Mouse (Mus musculus): ENCODE data around the gene Rcan1. TPM values are rescaled to one million over a fixed set of nuclear protein-coding genes. Genes with fewer than 3 reads are reported as not detected.

The Rcan1 gene
- polyA plus RNA-seq, 1 experiment, result 44.4 TPM

DNA sequence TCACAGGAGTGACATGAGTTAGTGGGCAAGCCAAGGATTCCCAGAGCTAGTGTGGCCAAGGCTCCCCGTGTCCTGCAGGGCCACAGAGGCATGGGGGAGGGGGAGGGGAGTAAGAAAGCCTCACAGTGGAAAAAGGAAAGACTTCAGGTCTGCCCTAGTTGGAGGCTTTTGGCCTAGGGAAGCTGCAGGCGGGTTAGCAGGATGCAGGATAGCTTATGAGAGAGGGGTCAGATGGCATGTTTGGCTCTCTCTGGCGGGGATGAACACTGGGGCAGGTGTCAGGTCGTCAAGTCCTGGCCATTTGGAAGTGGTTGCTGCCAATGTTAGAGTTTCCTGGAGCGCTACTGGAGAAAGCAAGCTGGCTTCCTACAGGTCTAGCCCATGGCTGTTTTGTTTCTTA is 99.0 kb downstream of the Rcan1 start:
- no peaks in the 10 kb centered on the region for H3K4me1 ChIP-seq (ENCODE audit: control insufficient read depth, insufficient read depth, low read length)
- WGBS, result 55% methylated on average over 5 of the region's 5 CpGs
- no peak overlapping the region for H3K27ac ChIP-seq (ENCODE audit: insufficient read depth, low read depth, low read length)
- TF ChIP-seq POLR2A (IDR thresholded peaks at IDR 0.05; ENCODE audit: low read depth, low read length), result no peak
- no peak for TF ChIP-seq CTCF (conservative IDR thresholded peaks at IDR 0.05; ENCODE audit: insufficient read depth, insufficient read length, low read depth, low read length)
- H3K36me3 ChIP-seq (ENCODE audit: control insufficient read depth, insufficient read depth, low read length), result no peaks in the 10 kb centered on the region
- H3K4me3 ChIP-seq (ENCODE audit: insufficient read depth, low read depth, low read length), result no peak overlapping the region
- no peak for DNase-seq
- no peaks in the 10 kb centered on the region for H3K27me3 ChIP-seq (replicated peaks; ENCODE audit: control insufficient read depth, insufficient read depth, low read length)

GRCm38 (mm10) chr16:92369260-92369659 is 101.4 kb downstream of the Rcan1 start:
- Histone ChIP-seq H3K4me3 (ENCODE audit: insufficient read depth, low read depth, low read length) (no peak overlapping the region), H3K27ac (ENCODE audit: insufficient read depth, low read depth, low read length) (no peak overlapping the region), H3K36me3 (ENCODE audit: control insufficient read depth, insufficient read depth, low read length) (no peaks in the 10 kb centered on the region), H3K4me1 (ENCODE audit: control insufficient read depth, insufficient read depth, low read length) (no peaks in the 10 kb centered on the region), H3K27me3 (replicated peaks; ENCODE audit: control insufficient read depth, insufficient read depth, low read length) (no peaks in the 10 kb centered on the region)
- WGBS, result 52% methylated on average over 2 of the region's 2 CpGs
- peak; percentile 64 for DNase-seq
- TF ChIP-seq CTCF (conservative IDR thresholded peaks at IDR 0.05; ENCODE audit: insufficient read depth, insufficient read length, low read depth, low read length), result no peak
- TF ChIP-seq POLR2A (IDR thresholded peaks at IDR 0.05; ENCODE audit: low read depth, low read length), result no peak

- Histone ChIP-seq H3K4me3 (ENCODE audit: insufficient read depth, low read depth, low read length) (no peak overlapping the region), H3K27me3 (replicated peaks; ENCODE audit: control insufficient read depth, insufficient read depth, low read length) (no peaks in the 10 kb centered on the region), H3K27ac (ENCODE audit: insufficient read depth, low read depth, low read length) (no peak overlapping the region), H3K4me1 (ENCODE audit: control insufficient read depth, insufficient read depth, low read length) (no peaks in the 10 kb centered on the region), H3K36me3 (ENCODE audit: control insufficient read depth, insufficient read depth, low read length) (no peaks in the 10 kb centered on the region)
- no peak for DNase-seq
- WGBS, result 63% methylated on average over 7 of the region's 7 CpGs
- TF ChIP-seq CTCF (conservative IDR thresholded peaks at IDR 0.05; ENCODE audit: insufficient read depth, insufficient read length, low read depth, low read length) (no peak), POLR2A (IDR thresholded peaks at IDR 0.05; ENCODE audit: low read depth, low read length) (no peak)
Observed at GRCm38 (mm10) chr16:92365477-92365876, 105.2 kb downstream of the Rcan1 start.

DNA sequence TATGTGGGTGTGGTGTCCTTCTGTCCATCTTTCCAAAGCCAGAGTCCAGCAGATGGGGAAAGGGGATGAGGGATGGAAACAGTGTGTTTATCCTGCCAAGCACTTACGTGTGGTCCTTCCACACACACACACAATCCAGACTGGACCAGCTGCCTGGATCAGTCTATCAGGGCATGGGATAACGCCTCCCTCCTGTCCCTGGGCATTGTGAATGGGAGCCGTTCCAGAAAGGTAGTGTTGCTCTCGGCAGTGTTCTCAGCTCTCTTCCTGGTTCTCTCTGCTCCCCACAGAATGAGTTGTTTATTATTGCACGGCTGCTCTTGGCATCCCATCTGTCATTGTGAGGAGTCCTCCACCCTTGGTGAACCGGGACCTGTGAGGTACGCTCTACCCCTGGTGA is 110.0 kb downstream of the Rcan1 start:
- TF ChIP-seq CTCF (conservative IDR thresholded peaks at IDR 0.05; ENCODE audit: insufficient read depth, insufficient read length, low read depth, low read length), result no peak
- no peak for TF ChIP-seq POLR2A (IDR thresholded peaks at IDR 0.05; ENCODE audit: low read depth, low read length)
- H3K4me3 ChIP-seq (ENCODE audit: insufficient read depth, low read depth, low read length), result no peak overlapping the region
- no peaks in the 10 kb centered on the region for H3K4me1 ChIP-seq (ENCODE audit: control insufficient read depth, insufficient read depth, low read length)
- no peak overlapping the region for H3K27ac ChIP-seq (ENCODE audit: insufficient read depth, low read depth, low read length)
- WGBS, result 69% methylated on average over 7 of the region's 7 CpGs
- DNase-seq, result no peak
- no peaks in the 10 kb centered on the region for H3K27me3 ChIP-seq (replicated peaks; ENCODE audit: control insufficient read depth, insufficient read depth, low read length)
- H3K36me3 ChIP-seq (ENCODE audit: control insufficient read depth, insufficient read depth, low read length), result no peaks in the 10 kb centered on the region

DNA sequence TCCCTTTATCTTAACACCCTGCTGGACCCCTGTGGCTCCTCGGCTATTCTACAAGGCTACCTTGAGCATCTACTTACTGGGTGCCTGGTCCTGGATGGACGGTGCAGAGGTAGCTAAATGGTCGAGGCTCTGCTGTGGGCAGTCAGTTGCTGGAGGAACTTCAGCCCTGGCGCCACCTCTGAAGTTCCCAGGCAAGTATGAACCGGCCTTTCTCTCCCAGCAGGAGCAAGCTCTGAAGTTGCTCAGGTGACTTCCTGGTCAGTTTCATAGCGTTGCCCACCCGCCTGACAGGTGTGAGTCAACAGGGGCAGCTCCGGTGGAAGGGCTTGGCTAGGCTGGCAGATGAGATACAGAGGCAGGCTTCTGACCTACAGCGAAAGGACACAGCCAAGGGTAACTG is 111.4 kb downstream of the Rcan1 start, which contains the start of gene Kcne1:
Kcne1 (minus strand) TSS at position 240 of the 400 bp plus-strand sequence.
- Histone ChIP-seq H3K4me1 (ENCODE audit: control insufficient read depth, insufficient read depth, low read length) (no peaks in the 10 kb centered on the region), H3K27me3 (replicated peaks; ENCODE audit: control insufficient read depth, insufficient read depth, low read length) (no peaks in the 10 kb centered on the region), H3K27ac (ENCODE audit: insufficient read depth, low read depth, low read length) (no peak within 1 kb of the TSS), H3K36me3 (ENCODE audit: control insufficient read depth, insufficient read depth, low read length) (no peaks in the 10 kb centered on the region), H3K4me3 (ENCODE audit: insufficient read depth, low read depth, low read length) (no peak within 1 kb of the TSS)
- DNase-seq, result no peak
- WGBS, result 44% methylated on average over 9 of the region's 9 CpGs
- TF ChIP-seq POLR2A (IDR thresholded peaks at IDR 0.05; ENCODE audit: low read depth, low read length) (no peak), CTCF (conservative IDR thresholded peaks at IDR 0.05; ENCODE audit: insufficient read depth, insufficient read length, low read depth, low read length) (no peak)

DNA sequence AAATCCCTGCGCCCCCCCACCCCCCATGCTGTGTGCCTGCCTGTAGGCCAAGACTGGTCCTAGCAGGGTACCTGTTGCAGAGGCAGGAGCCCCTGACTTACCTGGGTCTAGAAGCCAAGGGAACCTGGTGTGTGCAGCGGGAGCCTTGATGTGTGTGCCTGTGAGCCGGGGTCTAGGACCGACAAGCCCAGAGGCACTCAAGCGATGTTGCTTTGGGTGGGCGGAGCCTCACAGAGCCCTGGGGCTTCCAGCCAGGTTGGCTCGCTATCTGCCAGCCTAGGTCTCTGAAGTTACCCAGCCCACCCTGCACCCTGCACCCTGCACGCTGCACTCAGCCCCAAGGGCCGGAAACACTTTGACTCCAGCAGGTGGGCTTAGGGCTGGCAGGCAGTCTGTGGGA is 111.9 kb downstream of the Rcan1 start:
- no peaks in the 10 kb centered on the region for H3K36me3 ChIP-seq (ENCODE audit: control insufficient read depth, insufficient read depth, low read length)
- no peaks in the 10 kb centered on the region for H3K27me3 ChIP-seq (replicated peaks; ENCODE audit: control insufficient read depth, insufficient read depth, low read length)
- H3K4me1 ChIP-seq (ENCODE audit: control insufficient read depth, insufficient read depth, low read length), result no peaks in the 10 kb centered on the region
- H3K27ac ChIP-seq (ENCODE audit: insufficient read depth, low read depth, low read length), result no peak overlapping the region
- H3K4me3 ChIP-seq (ENCODE audit: insufficient read depth, low read depth, low read length), result no peak overlapping the region
- TF ChIP-seq CTCF (conservative IDR thresholded peaks at IDR 0.05; ENCODE audit: insufficient read depth, insufficient read length, low read depth, low read length), result no peak
- no peak for TF ChIP-seq POLR2A (IDR thresholded peaks at IDR 0.05; ENCODE audit: low read depth, low read length)
- no peak for DNase-seq
- WGBS, result 23% methylated on average over 9 of the region's 9 CpGs

DNA sequence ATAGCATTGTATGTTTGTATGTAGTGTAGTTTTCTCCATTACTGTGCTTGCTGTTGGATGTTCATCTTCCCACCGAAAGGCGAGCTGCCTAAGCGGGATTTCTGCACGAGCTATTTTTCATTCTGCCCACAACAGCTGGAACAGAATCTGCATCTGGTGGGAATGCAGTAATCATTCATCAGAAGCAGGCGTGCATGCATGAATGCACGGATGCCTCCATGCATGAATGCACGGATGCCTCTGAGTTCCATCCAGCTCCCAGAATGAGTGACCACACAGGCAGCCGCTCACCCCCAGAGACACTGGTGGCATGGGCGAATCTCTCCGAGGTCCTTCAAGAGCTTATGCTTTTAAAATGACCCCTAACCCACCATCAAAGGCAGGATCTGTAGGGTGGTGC is 113.1 kb downstream of the Rcan1 start:
- no peaks in the 10 kb centered on the region for H3K27me3 ChIP-seq (replicated peaks; ENCODE audit: control insufficient read depth, insufficient read depth, low read length)
- no peak overlapping the region for H3K27ac ChIP-seq (ENCODE audit: insufficient read depth, low read depth, low read length)
- H3K4me3 ChIP-seq (ENCODE audit: insufficient read depth, low read depth, low read length), result no peak overlapping the region
- TF ChIP-seq POLR2A (IDR thresholded peaks at IDR 0.05; ENCODE audit: low read depth, low read length) (no peak), CTCF (conservative IDR thresholded peaks at IDR 0.05; ENCODE audit: insufficient read depth, insufficient read length, low read depth, low read length) (no peak)
- 43% methylated on average over 10 of the region's 10 CpGs for WGBS
- no peaks in the 10 kb centered on the region for H3K4me1 ChIP-seq (ENCODE audit: control insufficient read depth, insufficient read depth, low read length)
- H3K36me3 ChIP-seq (ENCODE audit: control insufficient read depth, insufficient read depth, low read length), result no peaks in the 10 kb centered on the region
- peak; percentile 43 for DNase-seq

- no peak overlapping the region for H3K27ac ChIP-seq (ENCODE audit: insufficient read depth, low read depth, low read length)
- H3K27me3 ChIP-seq (replicated peaks; ENCODE audit: control insufficient read depth, insufficient read depth, low read length), result no peaks in the 10 kb centered on the region
- H3K36me3 ChIP-seq (ENCODE audit: control insufficient read depth, insufficient read depth, low read length), result no peaks in the 10 kb centered on the region
- no peak overlapping the region for H3K4me3 ChIP-seq (ENCODE audit: insufficient read depth, low read depth, low read length)
- no peak for DNase-seq
- H3K4me1 ChIP-seq (ENCODE audit: control insufficient read depth, insufficient read depth, low read length), result no peaks in the 10 kb centered on the region
- TF ChIP-seq CTCF (conservative IDR thresholded peaks at IDR 0.05; ENCODE audit: insufficient read depth, insufficient read length, low read depth, low read length), result no peak
- TF ChIP-seq POLR2A (IDR thresholded peaks at IDR 0.05; ENCODE audit: low read depth, low read length), result no peak
- WGBS, result 67% methylated on average over 9 of the region's 9 CpGs
Observed at GRCm38 (mm10) chr16:92357023-92357422, 113.6 kb downstream of the Rcan1 start.
